Comparison of ENCODE assay signal across 14 mouse cellular contexts in genomic region chr3:81149109-81149521, GRCm38 (mm10).
DNase-seq lines count a peak whose midpoint lies in the region; ATAC-seq and TF ChIP-seq lines count a peak whose summit lies in the region.
"Had no signal": no experiment of that assay in that cellular context is flagged by ENCODE, and none has a peak within 500 bp of the region (broad histone marks: within the 10 kb centered on the region; RNA-seq: fewer than 3 reads in every experiment).

No protein-coding gene starts in this region.

- H3K9me3 ChIP-seq in neural tube, embryonic 15.5 days (replicated peaks) = no peaks in the 10 kb centered on the region
- no peaks in the 10 kb centered on the region for H3K9me3 ChIP-seq in forebrain, embryonic 16.5 days (ENCODE audit: control insufficient read depth, low read length)
- H3K9me3 ChIP-seq in limb, embryonic 14.5 days (ENCODE audit: control insufficient read depth, low read length) = no peaks in the 10 kb centered on the region

- no peak for TF ChIP-seq POLR2A in limb, embryonic 14.5 days (IDR thresholded peaks at IDR 0.05; ENCODE audit: borderline replicate concordance, extremely low read depth, insufficient read depth, insufficient read length)
- TF ChIP-seq POLR2A in kidney, adult 2 months (IDR thresholded peaks at IDR 0.05; ENCODE audit: low read depth, low read length) = no peak

- no peak overlapping the region for H3K27ac ChIP-seq in neural tube, embryonic 15.5 days (replicated peaks)
- no peak overlapping the region for H3K27ac ChIP-seq in forebrain, embryonic 16.5 days (ENCODE audit: low read length)
- H3K27ac ChIP-seq in limb, embryonic 14.5 days (replicated peaks; ENCODE audit: low read depth, low read length) = no peak overlapping the region
- no peak overlapping the region for H3K27ac ChIP-seq in kidney, adult 2 months (ENCODE audit: insufficient read depth, low read depth, low read length)

- WGBS in neural tube, embryonic 15.5 days = 54% methylated on average over 3 of the region's 3 CpGs
- 39% methylated on average over 3 of the region's 3 CpGs for WGBS in forebrain, embryonic 16.5 days
- WGBS in limb, embryonic 14.5 days = 20% methylated on average over 3 of the region's 3 CpGs
- WGBS in kidney, adult 2 months = 63% methylated on average over 3 of the region's 3 CpGs

- DNase-seq in layer of hippocampus, adult 11-12 months (ENCODE audit: low spot score) = peak; percentile 42
- no peak for DNase-seq in layer of hippocampus, postnatal 25 days (ENCODE audit: extremely low spot score in 1 of 2, low spot score in 1 of 2)
- DNase-seq in neural tube, embryonic 10.5 days (ENCODE audit: extremely low spot score, low spot score) = no peak
- no peak for DNase-seq in limb, embryonic 14.5 days (ENCODE audit: low spot score)
- no peak for DNase-seq in kidney, adult 2 months
- no peak for DNase-seq in c-Kit-positive CD71-positive TER-119-positive erythroid progenitor cells, embryonic 14.5 days (ENCODE audit: low spot score)
- DNase-seq: adrenal gland, postnatal 10 days; cerebellum, adult 9-10 months; heart, adult 11 months had no signal

- H3K4me1 ChIP-seq in neural tube, embryonic 15.5 days = no peaks in the 10 kb centered on the region
- H3K4me1 ChIP-seq in forebrain, embryonic 16.5 days (replicated peaks; ENCODE audit: control insufficient read depth, insufficient read depth, low read length) = peaks cover 7% of the 10 kb centered on the region
- no peaks in the 10 kb centered on the region for H3K4me1 ChIP-seq in limb, embryonic 14.5 days (ENCODE audit: control insufficient read depth, insufficient read depth, low read length)
- H3K4me1 ChIP-seq in kidney, adult 2 months (ENCODE audit: control insufficient read depth, insufficient read depth, low read length) = no peaks in the 10 kb centered on the region; the same call in 1 of the 2 replicates

- H3K4me2 ChIP-seq in neural tube, embryonic 15.5 days = no peak overlapping the region
- no peak overlapping the region for H3K4me2 ChIP-seq in forebrain, embryonic 16.5 days (ENCODE audit: low read length)
- no peak overlapping the region for H3K4me2 ChIP-seq in limb, embryonic 14.5 days (replicated peaks; ENCODE audit: low read depth, low read length, severe bottlenecking)

- H3K36me3 ChIP-seq in neural tube, embryonic 15.5 days = no peaks in the 10 kb centered on the region
- H3K36me3 ChIP-seq in forebrain, embryonic 16.5 days (ENCODE audit: control insufficient read depth, insufficient read depth) = no peaks in the 10 kb centered on the region
- H3K36me3 ChIP-seq in limb, embryonic 14.5 days (ENCODE audit: control insufficient read depth, insufficient read depth, low read length) = no peaks in the 10 kb centered on the region
- no peaks in the 10 kb centered on the region for H3K36me3 ChIP-seq in kidney, adult 2 months (ENCODE audit: control insufficient read depth, insufficient read depth, low read length)

- H3K4me3 ChIP-seq in neural tube, embryonic 15.5 days (replicated peaks) = no peak overlapping the region
- H3K4me3 ChIP-seq in forebrain, embryonic 16.5 days (replicated peaks; ENCODE audit: low read length) = no peak overlapping the region
- H3K4me3 ChIP-seq in limb, embryonic 14.5 days (replicated peaks; ENCODE audit: low read length) = no peak overlapping the region
- no peak overlapping the region for H3K4me3 ChIP-seq in kidney, adult 2 months (ENCODE audit: insufficient read depth, low read depth, low read length)
- H3K4me3 ChIP-seq: erythroblast, embryonic 14.5 days; left cerebral cortex, adult 2 months; myocyte had no signal

- ATAC-seq in neural tube, embryonic 15.5 days (ENCODE audit: low FRiP score) = peak; percentile 65; the same call in 1 of the 2 replicates
- peak; percentile 45; the same call in 1 of the 2 replicates for ATAC-seq in forebrain, embryonic 16.5 days
- ATAC-seq in limb, embryonic 14.5 days (ENCODE audit: low FRiP score, low read depth) = peak; percentile 26; the same call in 1 of the 2 replicates

- no peak overlapping the region for H3K9ac ChIP-seq in neural tube, embryonic 15.5 days (replicated peaks)
- no peak overlapping the region for H3K9ac ChIP-seq in forebrain, embryonic 16.5 days (replicated peaks; ENCODE audit: low read depth, low read length)
- no peak overlapping the region for H3K9ac ChIP-seq in limb, embryonic 14.5 days (ENCODE audit: low read depth, low read length, severe bottlenecking)

- H3K27me3 ChIP-seq in neural tube, embryonic 15.5 days (replicated peaks) = no peaks in the 10 kb centered on the region
- no peaks in the 10 kb centered on the region for H3K27me3 ChIP-seq in forebrain, embryonic 16.5 days (replicated peaks; ENCODE audit: control insufficient read depth, insufficient read depth, low read length)
- H3K27me3 ChIP-seq in limb, embryonic 14.5 days (ENCODE audit: control insufficient read depth, insufficient read depth, low read length) = no peaks in the 10 kb centered on the region
- H3K27me3 ChIP-seq in kidney, adult 2 months (replicated peaks; ENCODE audit: control insufficient read depth, insufficient read depth, low read length) = no peaks in the 10 kb centered on the region

- TF ChIP-seq CTCF in kidney, adult 2 months (conservative IDR thresholded peaks at IDR 0.05; ENCODE audit: insufficient read depth, insufficient read length, low read depth, low read length) = no peak
